Mouse (Mus musculus) mesoderm, embryonic 11.5 days (tissue): Measurements from ENCODE around the gene Spocd1.

Experiments used
- DNase-seq: peaks from one replicate; pipeline ENCODE4 v3.0.0-alpha.2; 2012; ENCODE audit warnings: low read depth, low spot score

Gene Spocd1

GRCm38 (mm10) chr4:129918464-129918863 is 10.6 kb upstream of the Spocd1 start:
- no peak for DNase-seq

DNA sequence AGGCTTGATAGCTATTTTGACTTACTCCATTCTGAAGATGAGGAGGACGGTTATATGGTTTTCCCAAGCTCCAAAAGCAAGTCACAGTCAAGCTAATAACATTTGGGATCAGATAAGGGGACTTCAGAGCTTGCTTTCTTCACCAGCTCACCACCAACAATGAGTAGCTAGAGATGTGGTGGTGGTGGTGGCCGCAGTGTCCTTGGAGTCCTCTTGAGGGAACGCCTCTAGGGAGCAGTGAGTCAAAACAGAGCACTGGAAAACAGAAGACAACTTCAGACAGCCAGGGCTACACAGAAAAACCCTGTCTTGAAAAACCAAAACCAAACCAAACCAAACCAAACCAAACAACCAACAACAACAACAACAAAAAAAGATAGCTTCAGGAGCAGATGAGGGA is 10.1 kb upstream of the Spocd1 start:
- DNase-seq, result no peak

GRCm38 (mm10) chr4:129920542-129921313 is 8.3 kb upstream of the Spocd1 start:
- DNase-seq, result no peak

GRCm38 (mm10) chr4:129921314-129921587 is 7.8 kb upstream of the Spocd1 start:
- DNase-seq, result no peak

DNA sequence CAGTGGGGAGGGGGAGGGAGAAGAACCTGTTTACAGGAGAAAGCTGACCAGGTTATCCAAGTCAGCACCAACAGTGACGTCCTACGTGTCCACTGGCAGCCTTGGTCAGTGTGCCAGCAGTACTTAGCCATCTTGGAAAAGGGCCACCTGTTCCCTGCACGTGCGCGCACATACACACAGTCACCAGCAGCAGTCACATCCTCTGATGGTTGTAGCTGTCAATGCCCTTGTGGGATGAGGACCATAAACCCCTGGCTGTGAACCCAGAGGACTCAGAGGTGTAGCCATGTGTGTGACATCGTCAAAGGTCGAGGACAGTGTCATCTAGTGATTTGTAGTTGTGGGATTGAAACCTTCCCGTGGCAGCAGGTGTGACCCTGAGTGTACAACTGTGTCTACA is 4.9 kb upstream of the Spocd1 start:
- no peak for DNase-seq

- DNase-seq, result no peak
Observed at GRCm38 (mm10) chr4:129924694-129925093, 4.4 kb upstream of the Spocd1 start.

GRCm38 (mm10) chr4:129926544-129926943 is 2.5 kb upstream of the Spocd1 start:
- no peak for DNase-seq

DNA sequence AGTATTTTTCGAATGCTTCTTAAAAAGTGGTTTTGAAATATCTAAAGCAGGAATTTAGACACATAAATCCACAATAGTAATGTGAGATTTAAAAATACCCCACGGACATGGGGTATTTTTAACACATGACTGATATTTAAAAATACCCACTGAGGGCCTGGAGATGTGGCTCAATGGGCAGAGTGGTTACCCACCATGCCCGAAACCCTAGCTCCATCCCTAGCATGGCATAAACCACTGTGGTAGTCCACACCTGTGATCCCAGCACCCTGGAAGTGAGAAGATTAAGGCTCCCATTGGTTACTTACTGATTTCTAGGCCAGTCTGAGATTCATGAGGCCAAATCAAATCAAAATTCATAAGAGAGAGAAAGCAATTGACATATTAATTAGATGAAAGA is 2.0 kb upstream of the Spocd1 start:
- DNase-seq, result no peak

DNA sequence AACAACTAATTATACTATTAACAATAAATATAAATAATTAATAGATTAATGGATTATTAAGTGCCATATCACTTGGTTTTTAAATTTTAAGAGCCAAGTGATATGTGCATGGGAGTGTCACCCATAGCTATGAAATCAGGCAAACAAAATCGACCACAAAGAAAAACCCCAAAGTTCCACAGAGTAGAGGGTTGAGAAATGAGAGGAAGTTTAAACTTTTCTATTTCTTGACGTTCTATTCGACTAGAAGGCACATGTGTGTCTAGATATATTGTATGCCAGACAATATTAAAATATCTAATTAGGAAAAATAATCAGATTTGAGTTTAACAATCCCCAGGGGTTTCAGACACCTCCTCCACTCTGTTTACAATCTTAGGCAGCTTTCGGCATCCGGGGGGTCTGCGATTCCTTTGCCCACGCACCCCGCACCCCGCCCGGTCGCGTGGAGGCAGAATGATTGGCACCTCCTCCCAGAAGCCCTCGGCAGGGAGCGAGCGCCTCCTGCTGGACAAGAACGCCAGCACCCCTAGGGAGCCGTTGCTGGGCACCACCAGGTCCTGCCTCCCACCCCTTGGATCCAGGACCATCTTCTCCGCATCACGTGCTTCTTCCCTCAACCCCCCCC is 811 bp upstream of the Spocd1 start:
- peak; percentile 79 for DNase-seq

DNA sequence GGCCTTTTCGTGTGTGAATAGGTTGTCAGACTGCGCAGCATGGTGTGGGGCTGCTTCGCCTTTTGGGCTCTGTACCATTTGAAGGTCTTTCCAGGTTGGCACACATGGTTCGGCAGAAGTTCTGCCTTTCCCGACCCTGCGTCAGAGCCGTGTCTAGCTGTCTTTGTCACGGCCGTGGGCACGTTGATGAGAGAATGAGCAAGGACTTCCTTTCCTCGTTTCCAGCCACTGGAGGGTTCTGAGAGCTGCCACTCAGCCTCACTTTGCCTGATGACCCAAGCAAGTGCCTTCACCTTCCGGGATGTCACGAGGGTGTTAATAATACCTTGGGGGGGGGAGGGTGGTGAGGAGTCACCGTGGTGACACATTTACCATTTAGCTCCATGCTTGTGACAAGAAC is 4.6 kb downstream of the Spocd1 start:
- DNase-seq, result no peak

DNA sequence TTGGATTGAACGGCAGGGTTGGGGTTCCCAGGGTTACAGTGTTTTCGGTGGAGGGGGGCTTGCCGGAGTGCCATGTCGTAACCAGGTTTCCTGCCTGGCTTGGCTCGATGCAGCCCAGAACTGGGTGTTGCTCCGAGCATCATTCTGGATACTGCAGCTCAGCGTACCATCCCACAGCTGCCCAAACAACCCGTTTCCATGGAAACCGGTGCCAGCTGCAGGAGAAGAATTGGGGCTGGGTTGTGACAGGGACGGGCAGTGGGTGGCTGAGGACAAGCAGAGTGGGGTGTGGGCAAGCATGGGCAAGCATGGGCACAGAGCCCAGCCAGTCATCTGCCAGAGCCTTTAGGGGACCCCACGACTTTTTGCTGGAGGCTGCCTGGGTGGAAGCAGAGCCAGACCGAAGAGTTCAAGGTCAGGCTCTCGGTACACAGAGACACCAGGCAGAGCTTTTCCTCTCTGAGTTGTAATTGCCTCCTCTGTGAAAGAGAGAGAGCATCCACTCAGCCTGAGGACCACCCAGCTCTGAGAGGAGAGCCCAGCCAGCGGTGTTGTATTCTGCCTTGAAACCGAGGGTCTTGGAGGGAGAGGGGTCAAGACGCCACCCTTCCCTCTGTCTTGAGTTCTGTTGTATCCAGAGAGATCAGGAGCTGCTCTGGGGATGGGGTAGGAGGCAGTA is 5.3 kb downstream of the Spocd1 start:
- peak; percentile 48 for DNase-seq

- no peak for DNase-seq
Observed at GRCm38 (mm10) chr4:129951359-129951821, 22.3 kb downstream of the Spocd1 start.

- DNase-seq, result no peak
Observed at GRCm38 (mm10) chr4:129952241-129952810, 23.3 kb downstream of the Spocd1 start.

DNA sequence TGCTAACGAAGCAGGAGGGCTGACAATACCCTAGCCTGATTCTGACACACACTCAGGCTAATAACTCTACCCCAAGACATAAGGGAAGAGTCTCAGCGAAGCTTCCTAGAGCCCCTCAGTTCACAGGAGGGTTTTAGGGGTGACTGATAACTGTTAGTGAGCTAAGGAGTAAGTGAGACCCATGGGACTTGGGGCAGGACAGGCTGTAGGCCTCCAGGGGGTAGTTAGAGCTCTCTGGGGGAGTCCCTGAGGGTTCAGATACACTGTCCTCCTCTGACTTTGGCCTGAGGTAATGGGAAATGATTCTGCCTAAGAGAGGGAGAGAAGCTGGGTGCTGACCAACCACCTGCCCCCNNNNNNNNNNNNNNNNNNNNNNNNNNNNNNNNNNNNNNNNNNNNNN is 25.5 kb downstream of the Spocd1 start:
- DNase-seq, result no peak

DNA sequence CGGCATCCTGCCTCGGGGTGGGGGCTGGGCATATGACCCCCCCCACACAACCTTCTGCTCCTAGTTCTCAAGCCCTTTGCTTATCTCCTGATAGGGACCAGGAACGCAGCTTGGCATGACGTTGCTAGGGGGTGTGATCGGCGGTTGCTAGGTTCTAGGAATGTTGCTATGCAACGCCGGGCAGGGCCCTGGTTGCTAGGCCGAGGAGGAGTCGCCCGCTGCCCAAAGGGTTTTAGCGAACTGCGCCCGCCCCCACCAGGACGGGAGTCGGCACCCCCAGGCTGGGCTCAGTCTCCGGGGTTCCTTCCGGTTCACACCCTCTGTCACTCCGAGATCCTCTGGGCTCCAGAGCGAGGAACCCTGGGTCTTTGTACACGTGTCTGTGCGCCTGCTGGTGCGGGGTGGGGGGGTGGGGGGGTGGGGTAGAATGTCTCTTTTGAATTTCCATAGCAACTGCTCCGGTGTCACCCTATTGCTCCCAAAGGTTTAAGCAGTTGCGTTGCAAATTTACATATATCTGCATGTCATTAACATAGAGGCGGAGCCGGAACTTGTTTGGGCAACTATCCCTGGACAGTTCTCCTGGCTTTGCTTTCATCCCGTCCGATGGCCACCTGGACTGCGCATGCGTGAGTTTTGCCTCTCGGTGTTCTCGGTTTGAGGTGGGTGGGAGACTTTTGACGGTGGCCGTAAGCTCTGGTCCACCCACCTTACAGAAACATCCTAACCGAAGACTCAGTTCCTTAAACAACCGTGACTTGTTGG is 31.3 kb downstream of the Spocd1 start:
- peak; percentile 87 for DNase-seq

- no peak for DNase-seq
Observed at GRCm38 (mm10) chr4:129965294-129965693, 36.2 kb downstream of the Spocd1 start.

DNA sequence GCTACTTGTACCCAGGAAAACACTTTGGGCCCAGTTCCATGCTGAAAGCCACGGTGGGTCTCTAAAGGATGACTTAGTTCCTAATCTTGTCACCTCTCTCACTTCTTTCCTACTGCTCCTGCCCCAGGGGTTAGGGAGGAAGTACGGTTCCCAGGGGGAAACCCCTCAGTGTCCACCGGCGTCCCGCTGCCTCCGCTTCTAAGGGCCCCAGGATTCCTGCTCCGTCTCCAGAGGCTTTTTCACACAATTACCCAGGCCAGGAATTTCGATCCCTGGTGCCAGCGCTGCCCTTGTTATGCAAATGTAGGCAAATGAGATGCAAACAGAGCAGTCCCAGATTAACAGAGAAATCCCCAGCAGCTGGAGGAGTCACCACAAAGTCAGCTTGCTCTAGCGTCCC is 37.2 kb downstream of the Spocd1 start:
- DNase-seq, result peak; percentile 53

DNA sequence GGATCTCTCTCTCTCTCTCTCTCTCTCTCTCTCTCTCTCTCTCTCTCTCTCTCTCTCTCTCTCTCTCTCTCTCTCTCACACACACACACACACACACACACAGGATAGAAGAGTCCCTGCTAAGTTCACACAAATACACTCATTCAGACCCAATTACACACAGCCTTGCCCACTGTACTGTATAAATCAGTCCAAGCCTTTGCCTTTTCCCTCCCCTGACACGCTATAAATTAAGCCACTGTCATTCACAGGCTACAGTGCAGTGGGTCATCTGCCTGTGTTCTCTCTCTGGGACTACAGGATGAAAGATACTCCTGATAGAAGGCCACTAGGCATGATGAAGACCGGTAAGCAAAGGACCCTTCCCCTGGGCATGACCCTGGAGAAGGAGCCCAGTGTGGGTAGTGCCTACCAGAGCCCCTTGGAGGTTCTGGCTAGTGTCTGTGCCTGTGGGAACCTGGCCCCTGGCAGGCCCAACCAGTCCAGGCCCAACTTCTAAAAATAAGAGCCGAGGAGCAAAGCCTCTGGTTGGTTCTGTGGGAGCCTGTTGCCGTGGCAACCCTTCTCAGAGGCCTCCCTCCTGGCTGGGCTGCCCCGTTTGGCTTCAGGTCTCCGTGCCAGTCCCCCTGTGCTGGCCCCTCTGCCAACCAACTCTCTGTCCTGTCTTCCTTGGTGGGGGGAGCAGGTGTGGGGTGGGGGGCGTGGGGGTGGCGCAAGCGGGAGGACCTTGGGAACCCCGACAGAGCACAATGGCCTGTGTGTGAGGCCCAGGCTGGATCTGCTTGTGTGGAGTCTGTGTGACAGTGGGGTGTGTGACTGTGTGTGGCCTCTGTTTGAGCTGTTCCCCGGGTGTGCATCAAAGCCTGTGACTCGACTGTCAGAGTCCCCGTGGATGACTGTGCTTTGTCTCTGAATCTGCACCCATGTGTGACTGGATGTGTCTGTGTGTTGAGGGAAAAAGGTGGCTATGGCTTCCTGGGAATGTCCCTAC is 38.3 kb downstream of the Spocd1 start:
- DNase-seq, result peak; percentile 65

DNA sequence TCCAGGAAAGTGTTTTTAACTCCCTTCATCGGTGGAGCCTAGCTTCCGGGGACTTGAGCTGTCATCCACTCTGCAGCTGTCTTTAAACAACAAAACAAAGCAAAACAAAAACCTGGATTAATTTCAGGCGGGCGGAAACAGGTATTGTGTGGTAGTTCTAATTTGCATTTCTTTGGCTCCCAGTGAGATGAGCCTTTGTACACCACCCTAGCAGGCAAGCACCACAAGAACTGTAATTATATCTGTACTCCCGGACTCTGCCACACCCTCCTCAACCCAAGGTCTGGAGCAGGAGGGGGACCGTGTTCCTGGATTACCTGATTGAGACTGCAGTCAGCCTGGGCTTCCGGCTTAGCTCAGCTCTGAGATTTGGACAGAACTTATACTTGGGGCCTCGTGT is 41.1 kb downstream of the Spocd1 start:
- no peak for DNase-seq

GRCm38 (mm10) chr4:129970861-129971260 is 41.8 kb downstream of the Spocd1 start:
- no peak for DNase-seq

DNA sequence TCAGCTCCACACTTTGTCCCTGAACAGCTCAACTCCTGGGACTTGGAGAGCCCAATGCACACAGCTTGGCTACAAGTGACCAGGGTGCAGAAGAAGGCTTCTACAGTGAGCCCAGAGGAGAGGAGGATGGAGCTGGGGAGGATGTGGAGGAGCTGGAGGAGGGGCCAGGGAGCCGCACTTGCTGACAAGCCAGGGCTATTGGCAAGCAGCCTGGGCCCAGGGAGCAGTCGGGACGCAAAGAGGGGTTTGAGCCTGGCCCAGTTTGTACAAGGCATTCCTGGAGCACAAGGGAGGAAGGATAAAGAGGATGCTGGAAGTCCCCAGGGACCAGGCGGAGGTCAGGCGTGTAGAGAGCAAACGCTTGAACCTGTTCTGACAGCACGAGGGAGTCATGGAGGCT is 42.9 kb downstream of the Spocd1 start:
- DNase-seq, result no peak
